Mouse (Mus musculus): Measurements from ENCODE around the gene Olfr1261.

Olfr1261 gene

GRCm38 (mm10) chr2:89990921-89991320, at the start of gene Olfr1261:
Gene Olfr1261 (plus strand): TSS chr2:89991221.
- no peak for DNase-seq (ENCODE audit: low spot score)

- no peak for DNase-seq (ENCODE audit: low spot score)
Measured at GRCm38 (mm10) chr2:89948564-89948963, 42.5 kb upstream of the Olfr1261 start, which contains the start of gene Olfr1259. Gene Olfr1259 (minus strand): TSS chr2:89948664.

- no peak for DNase-seq (ENCODE audit: low spot score)
Measured at GRCm38 (mm10) chr2:89974184-89974583, 16.8 kb upstream of the Olfr1261 start, which contains the start of gene Olfr1260. Gene Olfr1260 (plus strand): TSS chr2:89974340.

- no peak for DNase-seq (ENCODE audit: low spot score)
Measured at GRCm38 (mm10) chr2:89977709-89978108, 13.3 kb upstream of the Olfr1261 start.

GRCm38 (mm10) chr2:89999845-90000244, 8.8 kb downstream of the Olfr1261 start, which contains the start of gene Olfr1262:
Gene Olfr1262 (plus strand): TSS chr2:90000145.
- no peak for DNase-seq (ENCODE audit: low spot score)

- DNase-seq (ENCODE audit: low spot score), result no peak
Measured at GRCm38 (mm10) chr2:90011831-90012230, 20.8 kb downstream of the Olfr1261 start, which contains the start of gene Olfr1263. Gene Olfr1263 (plus strand): TSS chr2:90012131.

GRCm38 (mm10) chr2:90025477-90025876, 34.5 kb downstream of the Olfr1261 start, which contains the start of gene Olfr1264:
Gene Olfr1264 (minus strand): TSS chr2:90025577.
- DNase-seq (ENCODE audit: low spot score), result no peak

GRCm38 (mm10) chr2:90035037-90035436, 44.0 kb downstream of the Olfr1261 start, which contains the start of gene Olfr1265:
Gene Olfr1265 (plus strand): TSS chr2:90035337.
- DNase-seq (ENCODE audit: low spot score), result no peak
